Mouse (Mus musculus) forebrain, embryonic 11.5 days (tissue): ENCODE results near the gene 3110040N11Rik. TPM values are rescaled to one million over a fixed set of nuclear protein-coding genes. Genes with fewer than 3 reads are reported as not detected.
A peak's percentile ranks its signal among the peaks of the same experiment; 100 is the strongest.
"Not testable (repeated sequence)": the region's sequence is repeated elsewhere in the genome, so short reads cannot be mapped to it uniquely, and the experiment has no call there.

Source experiments
- ATAC-seq: fragments of 200-750 bp; cut with Nextera tagmentation; replicated peaks from 2 replicates; pipeline ENCODE4 v1.8.0; 2017; ENCODE audit warnings: moderate TSS enrichment; ENCODE audit not compliant: low FRiP score
- DNase-seq: peaks from one replicate; pipeline ENCODE4 v3.0.0-alpha.2; 2017; ENCODE audit warnings: low spot score
- H3K27ac ChIP-seq: fragments of 300-500 bp; sonication (generic); 2 replicates; pipeline ENCODE4 v1.5.1; 2014; ENCODE audit warnings: low read depth, low read length
- H3K27me3 ChIP-seq: fragments of 300-500 bp; sonication (generic); 2 replicates; pipeline ENCODE4 v1.6.1; 2014; ENCODE audit warnings: mild to moderate bottlenecking, low read length, mixed read lengths; ENCODE audit not compliant: control insufficient read depth, insufficient read depth
- H3K36me3 ChIP-seq: fragments of 300-500 bp; sonication (generic); 2 replicates; pipeline ENCODE4 v1.6.1; 2014; ENCODE audit warnings: mild to moderate bottlenecking, low read length, moderate library complexity, mixed read lengths; ENCODE audit not compliant: control insufficient read depth, insufficient read depth
- H3K4me1 ChIP-seq: fragments of 300-500 bp; sonication (generic); replicated peaks from 2 replicates; pipeline ENCODE4 v1.6.1; 2014; ENCODE audit warnings: low read length, mixed read lengths; ENCODE audit not compliant: control insufficient read depth, insufficient read depth
- H3K4me2 ChIP-seq: fragments of 300-500 bp; sonication (generic); 2 replicates; pipeline ENCODE4 v1.6.1; 2014; ENCODE audit warnings: low read depth, mild to moderate bottlenecking, low read length, moderate library complexity, mixed read lengths; ENCODE audit not compliant: severe bottlenecking
- H3K4me3 ChIP-seq: fragments of 300-500 bp; sonication (generic); 2 replicates; pipeline ENCODE4 v1.5.1; 2014; ENCODE audit warnings: low read depth, low read length
- H3K9ac ChIP-seq: fragments of 300-500 bp; sonication (generic); 2 replicates; pipeline ENCODE4 v1.6.1; 2014; ENCODE audit warnings: low read length
- H3K9me3 ChIP-seq: fragments of 300-500 bp; sonication (generic); 2 replicates; pipeline ENCODE4 v1.6.1; 2016; ENCODE audit warnings: low read length, mixed read lengths; ENCODE audit not compliant: control insufficient read depth
- WGBS: fragments of 180-500 bp; shearing (Covaris S2); extraction: QIAGEN DNeasy Blood & Tissue Kit; methylation state at CpG from one replicate; pipeline ENCODE4 v1.1.7; 2014; 5-methylcytosine and 5-hydroxymethylcytosine counted together
- polyA plus RNA-seq: library from polyadenylated mRNA; unstranded; fragments of >200 nt; fragmentation: Nextera tagmentation; extraction: Ambion mirVana; gene quantifications from 2 replicates; pipeline ENCODE4 v1.2.1, GENCODE M21; 2014

3110040N11Rik gene
- 31.9 and 41.2 TPM in 2 replicates for polyA plus RNA-seq

- Histone ChIP-seq H3K36me3 (no peaks in the 10 kb centered on the region), H3K4me2 (peak within 1 kb of the TSS; percentile 63), H3K27me3 (no peaks in the 10 kb centered on the region), H3K9ac (peak within 1 kb of the TSS; percentile 75), H3K9me3 (no peaks in the 10 kb centered on the region), H3K27ac (peak within 1 kb of the TSS; percentile 84), H3K4me1 (peaks cover 5% of the 10 kb centered on the region; the same call in 1 of the 2 replicates), H3K4me3 (peak within 1 kb of the TSS; percentile 48)
- DNase-seq (peak; percentile 92), ATAC-seq (peak; percentile 95)
- WGBS = under 1% methylated on average over 38 of the region's 38 CpGs
Observed at GRCm38 (mm10) chr7:81789095-81789757, at the start of gene 3110040N11Rik. 3110040N11Rik (minus strand) TSS chr7:81789478.

DNA sequence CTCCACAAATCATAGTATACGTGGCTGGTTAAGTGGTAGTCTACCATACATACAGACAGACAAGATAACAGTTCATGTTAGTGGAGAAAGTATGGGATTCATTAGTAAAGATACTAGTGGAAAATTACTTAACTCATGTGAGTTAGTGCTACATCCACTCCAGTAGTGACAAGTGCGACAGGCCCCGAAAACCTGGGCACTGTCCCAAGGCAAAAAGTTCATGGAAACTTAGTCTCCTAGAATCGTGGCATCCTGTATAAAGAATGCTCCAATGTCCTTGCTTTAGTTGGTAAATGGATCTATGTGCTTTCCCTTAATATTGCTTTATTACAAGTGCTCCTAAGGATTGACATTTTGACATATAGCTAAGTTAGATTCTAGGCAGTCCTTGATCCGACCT is 48.5 kb upstream of the 3110040N11Rik start:
- H3K27ac ChIP-seq, H3K9ac ChIP-seq, H3K4me1 ChIP-seq, H3K9me3 ChIP-seq, H3K27me3 ChIP-seq, ATAC-seq, H3K36me3 ChIP-seq, H3K4me2 ChIP-seq, H3K4me3 ChIP-seq, DNase-seq: not testable (repeated sequence)
- 89% methylated on average over 5 of the region's 5 CpGs for WGBS

GRCm38 (mm10) chr7:81835430-81835829 is 46.2 kb upstream of the 3110040N11Rik start:
- H3K4me3 ChIP-seq = no peak overlapping the region
- H3K4me1 ChIP-seq = no peaks in the 10 kb centered on the region
- ATAC-seq = no peak
- no peaks in the 10 kb centered on the region for H3K9me3 ChIP-seq
- no peaks in the 10 kb centered on the region for H3K36me3 ChIP-seq
- no peak overlapping the region for H3K4me2 ChIP-seq
- WGBS = 84% methylated on average over 5 of the region's 5 CpGs
- H3K27ac ChIP-seq = no peak overlapping the region
- no peaks in the 10 kb centered on the region for H3K27me3 ChIP-seq
- H3K9ac ChIP-seq = no peak overlapping the region
- no peak for DNase-seq

GRCm38 (mm10) chr7:81834847-81835246 is 45.6 kb upstream of the 3110040N11Rik start:
- no peaks in the 10 kb centered on the region for H3K9me3 ChIP-seq

GRCm38 (mm10) chr7:81829379-81829894 is 40.2 kb upstream of the 3110040N11Rik start, which contains the start of gene Btbd1:
Btbd1 (minus strand) TSS chr7:81829431.
- ATAC-seq = peak; percentile 90
- Histone ChIP-seq H3K4me2 (peak within 1 kb of the TSS; percentile 53), H3K27ac (peak within 1 kb of the TSS; percentile 80), H3K4me3 (peak within 1 kb of the TSS; percentile 79), H3K36me3 (no peaks in the 10 kb centered on the region), H3K27me3 (no peaks in the 10 kb centered on the region), H3K9me3 (no peaks in the 10 kb centered on the region), H3K4me1 (peaks cover 3% of the 10 kb centered on the region; the same call in 1 of the 2 replicates), H3K9ac (peak within 1 kb of the TSS; percentile 85)
- under 1% methylated on average over 24 of the region's 58 CpGs for WGBS
- peak; percentile 90 for DNase-seq

More at GRCm38 (mm10) chr7:81834847-81835246, 45.6 kb upstream of the 3110040N11Rik start:
- no peak for DNase-seq
- ATAC-seq = no peak
- Histone ChIP-seq H3K27ac (no peak overlapping the region), H3K27me3 (no peaks in the 10 kb centered on the region), H3K4me1 (no peaks in the 10 kb centered on the region), H3K4me3 (no peak overlapping the region), H3K9ac (no peak overlapping the region), H3K4me2 (no peak overlapping the region), H3K36me3 (no peaks in the 10 kb centered on the region)

DNA sequence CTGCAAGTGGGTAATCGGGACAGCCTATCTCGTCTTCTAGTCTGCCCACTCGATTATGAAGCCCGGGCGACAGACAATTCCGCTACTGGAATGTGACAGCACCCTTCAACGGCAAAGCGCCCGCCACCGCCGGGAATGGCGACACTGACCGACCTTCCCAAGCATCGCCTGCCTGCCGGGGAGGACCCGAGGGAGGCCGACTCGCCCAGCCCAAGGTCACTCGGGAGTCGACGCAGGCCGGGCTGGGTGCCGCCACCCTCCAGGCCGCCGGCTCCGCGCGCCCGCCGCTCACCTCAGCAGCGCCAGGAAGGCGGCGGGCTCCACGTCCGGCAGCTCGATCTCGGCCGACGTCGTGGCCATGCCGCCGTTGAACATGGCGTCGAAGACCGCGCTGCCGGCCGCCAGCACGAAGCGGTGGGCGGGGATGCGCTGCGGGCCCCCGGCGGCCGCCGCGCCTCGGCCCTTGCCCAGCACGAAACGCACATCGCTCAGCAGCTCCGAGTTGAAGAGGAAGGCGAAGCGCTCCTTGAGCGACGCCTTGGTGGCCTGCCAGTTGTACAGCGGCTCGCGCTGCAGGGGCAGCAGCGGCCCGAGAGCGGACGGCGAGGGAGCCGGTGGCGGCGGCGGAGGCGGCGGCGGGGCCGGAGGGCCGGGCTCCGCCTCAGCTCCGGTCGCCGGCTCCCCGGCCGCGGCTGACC is 39.6 kb upstream of the 3110040N11Rik start:
- peak; percentile 70 for DNase-seq
- H3K4me2 ChIP-seq = peak overlapping the region; percentile 53
- H3K4me1 ChIP-seq = peaks cover 3% of the 10 kb centered on the region; the same call in 1 of the 2 replicates
- no peaks in the 10 kb centered on the region for H3K36me3 ChIP-seq
- peak; percentile 75 for ATAC-seq
- H3K9ac ChIP-seq = peak overlapping the region; percentile 85
- H3K9me3 ChIP-seq = no peaks in the 10 kb centered on the region
- under 1% methylated on average over 68 of the region's 91 CpGs for WGBS
- peak overlapping the region; percentile 80 for H3K27ac ChIP-seq
- no peaks in the 10 kb centered on the region for H3K27me3 ChIP-seq
- H3K4me3 ChIP-seq = peak overlapping the region; percentile 79

DNA sequence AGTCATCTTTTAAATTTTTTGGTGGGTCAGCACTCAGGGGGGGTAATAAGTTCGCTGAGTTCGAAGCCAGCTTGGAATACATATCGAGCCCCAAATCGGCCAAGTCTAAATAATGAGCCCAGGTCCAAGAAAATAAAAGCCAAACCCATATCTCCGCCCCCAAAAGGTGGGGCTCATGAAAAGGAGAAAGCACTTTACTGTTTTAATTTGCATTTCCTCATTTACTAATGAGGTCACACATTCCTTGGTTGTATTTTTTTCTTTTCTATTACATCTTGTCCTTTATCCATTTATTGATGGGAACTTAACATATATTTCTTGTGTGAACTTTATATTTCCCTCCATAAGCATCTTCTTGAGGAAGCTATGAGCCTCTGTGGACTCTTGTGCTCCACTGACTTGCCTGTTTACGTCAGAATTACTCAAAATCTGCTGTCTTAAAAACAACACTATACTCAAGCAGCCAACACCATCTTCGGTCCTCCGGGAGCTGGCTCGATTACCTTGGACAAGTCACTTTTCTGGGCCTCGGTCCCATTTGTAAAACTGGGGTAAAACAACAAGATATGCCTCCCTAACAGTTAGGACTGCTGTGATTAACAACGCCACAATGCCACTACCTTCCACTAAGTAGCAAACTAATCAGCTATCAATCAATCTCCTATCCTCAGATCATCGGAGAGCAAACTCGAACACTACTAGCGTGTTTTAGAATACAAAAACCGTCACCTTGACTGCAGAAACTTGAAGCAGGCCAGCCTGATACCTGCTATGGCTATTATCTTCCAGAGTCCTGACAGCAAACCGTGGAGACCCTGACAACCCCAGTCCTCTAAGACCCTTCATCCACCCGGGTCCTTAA is 38.8 kb upstream of the 3110040N11Rik start:
- Histone ChIP-seq H3K4me3 (peak overlapping the region; percentile 79), H3K27ac (peak overlapping the region; percentile 80; the same call in 1 of the 2 replicates), H3K36me3 (no peaks in the 10 kb centered on the region), H3K9ac (peak overlapping the region; percentile 85), H3K9me3 (no peaks in the 10 kb centered on the region), H3K4me1 (peaks cover 3% of the 10 kb centered on the region; the same call in 1 of the 2 replicates), H3K4me2 (peak overlapping the region; percentile 53), H3K27me3 (no peaks in the 10 kb centered on the region)
- ATAC-seq (0 out of 2 replicates have a peak, but pooled peaks have one; percentile 3), DNase-seq (no peak)
- WGBS = 29% methylated on average over 17 of the region's 17 CpGs

GRCm38 (mm10) chr7:81825381-81825780 is 36.1 kb upstream of the 3110040N11Rik start:
- H3K4me1 ChIP-seq = peaks cover 3% of the 10 kb centered on the region; the same call in 1 of the 2 replicates
- H3K4me3 ChIP-seq = no peak overlapping the region
- H3K4me2 ChIP-seq = no peak overlapping the region
- DNase-seq (no peak), ATAC-seq (no peak)
- no peaks in the 10 kb centered on the region for H3K36me3 ChIP-seq
- H3K27ac ChIP-seq = no peak overlapping the region
- H3K9ac ChIP-seq = no peak overlapping the region
- H3K9me3 ChIP-seq = no peaks in the 10 kb centered on the region
- H3K27me3 ChIP-seq = no peaks in the 10 kb centered on the region
- WGBS = 76% methylated on average over 3 of the region's 3 CpGs
